Mouse (Mus musculus) liver, postnatal 0 days (tissue): ENCODE data around the gene Armc6.

Experiments used
- CTCF ChIP-seq: sonication (generic); IDR thresholded peaks from 2 replicates; pipeline ENCODE4 v1.5.1; 2016; ENCODE audit warnings: antibody characterized with exemption, low read depth
- EP300 ChIP-seq: IDR thresholded peaks from 2 replicates; pipeline ENCODE4 v1.6.1; 2016; ENCODE audit warnings: antibody characterized with exemption, low read depth, mild to moderate bottlenecking

DNA sequence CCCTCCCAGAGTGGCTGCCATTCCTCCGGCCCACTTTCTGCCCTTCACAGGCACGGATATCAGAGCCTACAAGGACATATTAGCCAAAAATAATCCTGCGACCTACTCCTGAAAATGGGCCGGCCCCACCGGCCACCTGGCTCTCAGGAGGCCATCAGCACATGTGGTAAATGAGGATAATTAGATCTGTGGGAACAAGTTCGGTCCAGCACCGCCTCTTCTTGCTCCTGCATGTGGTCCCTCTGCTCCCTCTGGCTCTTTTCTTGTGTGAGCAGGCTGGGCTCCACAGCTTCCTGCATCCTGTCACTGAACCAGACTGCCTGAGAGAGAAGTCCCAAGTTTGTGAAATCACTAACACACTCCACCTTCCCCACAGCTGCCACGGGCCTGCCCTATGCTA is 45.0 kb upstream of the Armc6 start:
- TF ChIP-seq CTCF (no peak), EP300 (no peak)
